Mouse (Mus musculus) bone marrow, adult 2 months (tissue): ENCODE data around the gene Rel. TPM values are rescaled to one million over a fixed set of nuclear protein-coding genes. Genes with fewer than 3 reads are reported as not detected.
"Not testable (repeated sequence)": the region's sequence is repeated elsewhere in the genome, so short reads cannot be mapped to it uniquely, and the experiment has no call there.

Source experiments
- H3K27ac ChIP-seq: fragments of 200-500 bp; 2 replicates; pipeline ENCODE4 v1.5.1; 2012; ENCODE audit warnings: low read depth, mild to moderate bottlenecking, control low read depth, inconsistent platforms, low read length; ENCODE audit not compliant: control insufficient read depth, poor library complexity, insufficient read depth
- H3K4me1 ChIP-seq: fragments of 200-500 bp; 2 replicates; pipeline ENCODE4 v1.6.1; 2011; ENCODE audit warnings: low read length; ENCODE audit not compliant: control insufficient read depth, insufficient read depth
- H3K4me3 ChIP-seq: fragments of 200-500 bp; replicated peaks from 2 replicates; pipeline ENCODE3; 2011; ENCODE audit warnings: mild to moderate bottlenecking, low read depth, low read length, control low read depth; ENCODE audit not compliant: control insufficient read depth
- CTCF ChIP-seq: fragments of 200-500 bp; IDR thresholded peaks from 2 replicates; pipeline ENCODE4 v1.5.1; 2011; ENCODE audit warnings: low read length, control low read depth; ENCODE audit not compliant: control insufficient read depth, insufficient read depth
- POLR2A ChIP-seq: fragments of 200-500 bp; IDR thresholded peaks from 2 replicates; pipeline ENCODE4 v1.6.1; 2011; ENCODE audit warnings: low read depth, mild to moderate bottlenecking, control low read depth, low read length, borderline replicate concordance; ENCODE audit not compliant: control insufficient read depth
- WGBS: fragments of 180-500 bp; shearing (Covaris S2); methylation state at CpG from one replicate; pipeline ENCODE4 v1.1.7; 2018; 5-methylcytosine and 5-hydroxymethylcytosine counted together
- polyA plus RNA-seq: library from polyadenylated mRNA; stranded (reverse); fragments of >200 nt; gene quantifications from 2 replicates; pipeline ENCODE4 v1.2.4, GENCODE M21; 2011; ENCODE audit warnings: low replicate concordance; ENCODE audit not compliant: missing spikeins, insufficient read depth, insufficient read length

Rel gene
- polyA plus RNA-seq, 1 experiment, result 4.1 TPM

DNA sequence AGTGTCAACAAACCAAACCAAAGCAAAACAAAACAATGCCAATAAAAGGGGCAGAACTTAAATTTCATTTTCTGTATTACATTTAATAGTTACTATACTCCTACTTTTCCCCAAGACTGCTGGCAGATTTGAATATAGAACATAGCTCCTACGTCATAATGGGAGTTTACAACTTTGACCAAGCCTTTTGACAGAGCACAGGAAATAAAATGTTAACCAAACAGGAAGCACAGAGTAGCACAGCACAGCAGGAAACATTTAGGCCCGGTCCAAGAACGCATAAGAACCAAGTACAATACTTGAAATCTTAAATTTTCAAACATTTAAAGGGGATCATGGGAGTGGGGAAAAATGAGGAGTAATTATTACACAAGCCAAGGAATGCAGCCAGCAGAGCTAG, 11.3 kb upstream of the Rel start:
- WGBS, result 18% methylated on average over 3 of the region's 3 CpGs
- Histone ChIP-seq H3K4me1 (no peaks in the 10 kb centered on the region; the same call in 1 of the 2 replicates), H3K27ac (no peak overlapping the region), H3K4me3 (no peak overlapping the region)
- no peak for TF ChIP-seq CTCF
- no peak for TF ChIP-seq POLR2A

DNA sequence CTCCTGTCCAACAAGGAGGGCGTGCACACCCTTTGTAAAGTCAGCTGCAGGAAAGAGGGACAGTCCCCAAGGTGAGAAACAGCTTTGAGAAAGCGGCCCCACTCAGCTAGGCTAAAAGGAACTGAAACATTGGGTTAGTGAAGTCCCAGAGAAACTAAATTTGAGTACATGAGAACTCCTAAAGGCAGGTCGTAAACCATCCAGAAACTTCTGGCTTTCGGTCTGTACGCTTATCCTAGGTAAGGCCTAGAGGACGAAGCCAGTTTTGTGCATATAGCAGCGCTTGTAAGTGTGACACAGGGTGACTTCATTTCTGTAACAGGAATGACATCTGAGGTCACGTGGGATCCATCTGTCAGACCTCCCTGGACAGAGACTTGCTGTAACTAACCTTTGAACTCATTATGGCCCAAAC, 8.0 kb upstream of the Rel start:
- TF ChIP-seq POLR2A, result no peak
- TF ChIP-seq CTCF, result no peak
- WGBS, result 77% methylated on average over 8 of the region's 8 CpGs
- H3K4me3 ChIP-seq, result no peak overlapping the region
- H3K27ac ChIP-seq, result no peak overlapping the region
- H3K4me1 ChIP-seq, result no peaks in the 10 kb centered on the region; the same call in 1 of the 2 replicates

DNA sequence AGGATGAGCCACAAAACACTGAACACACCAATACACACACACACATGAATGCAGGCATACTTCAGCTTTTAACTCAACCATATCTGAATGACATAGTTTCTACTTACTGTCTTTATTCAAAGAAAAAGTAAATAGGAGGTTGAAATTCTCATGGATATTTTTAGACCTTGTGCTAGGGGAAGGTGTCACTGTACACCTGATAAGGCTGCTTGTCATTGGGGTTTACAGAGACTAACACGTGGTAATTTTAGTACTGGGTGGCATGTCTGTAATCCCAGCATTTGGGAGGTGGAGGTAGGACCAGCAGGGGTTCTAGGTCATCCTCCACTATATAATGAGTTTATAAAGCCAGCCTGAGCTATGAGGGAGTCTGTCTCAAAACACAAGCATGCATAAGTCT, 1.7 kb upstream of the Rel start:
- WGBS, result 41% methylated on average over 1 of the region's 1 CpGs
- Histone ChIP-seq H3K4me3 (no peak overlapping the region), H3K27ac (no peak overlapping the region), H3K4me1 (no peaks in the 10 kb centered on the region; the same call in 1 of the 2 replicates)
- TF ChIP-seq POLR2A (no peak), CTCF (no peak)

DNA sequence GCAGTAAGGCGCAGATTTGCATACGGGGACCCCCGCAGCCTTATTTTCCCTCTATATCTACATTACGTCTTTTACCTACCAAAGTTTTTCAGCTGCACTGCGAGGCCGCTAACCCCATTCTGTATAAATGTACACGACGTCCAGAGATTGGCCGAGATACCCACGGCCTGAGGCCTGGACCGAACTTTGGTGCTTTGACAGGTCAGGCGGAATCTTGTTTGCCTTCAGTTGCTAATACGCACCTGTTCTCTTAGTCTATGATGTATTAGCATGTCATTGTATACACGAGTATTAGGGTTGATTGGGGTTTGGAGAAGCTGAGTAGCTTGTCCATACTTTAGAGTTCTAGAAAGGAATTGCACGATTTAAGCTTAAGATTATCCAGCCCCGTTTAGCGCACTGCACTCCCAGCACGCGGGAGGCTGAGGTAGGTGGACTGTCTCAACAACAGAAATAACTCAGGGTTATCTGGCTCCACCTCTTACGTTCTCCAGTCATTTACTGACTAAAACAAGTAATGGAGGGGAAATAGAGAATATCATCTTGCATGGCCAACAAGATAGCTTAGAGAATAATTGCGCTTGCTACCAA, 832 bp upstream of the Rel start:
- Histone ChIP-seq H3K27ac (peak overlapping the region; percentile 100), H3K4me1 (no peaks in the 10 kb centered on the region; the same call in 1 of the 2 replicates), H3K4me3 (peak overlapping the region; percentile 90)
- TF ChIP-seq CTCF (no peak), POLR2A (no peak)
- 8% methylated on average over 21 of the region's 21 CpGs for WGBS

DNA sequence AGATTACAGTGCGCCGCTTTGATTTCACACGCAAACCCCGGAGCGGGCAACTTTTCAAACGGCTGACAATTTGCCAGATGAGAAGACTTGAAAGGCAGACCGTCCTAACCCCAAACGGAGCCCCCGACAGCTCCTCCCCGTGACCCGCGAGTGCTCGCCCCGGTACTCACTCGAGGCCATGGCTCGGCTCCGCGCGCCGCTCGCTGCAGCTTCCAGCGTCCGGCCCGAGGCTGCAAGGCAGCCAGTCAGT, 335 bp downstream of the Rel start:
- peak overlapping the region; percentile 100 for H3K27ac ChIP-seq
- TF ChIP-seq CTCF (no peak), POLR2A (no peak)
- WGBS, result under 1% methylated on average over 24 of the region's 24 CpGs

DNA sequence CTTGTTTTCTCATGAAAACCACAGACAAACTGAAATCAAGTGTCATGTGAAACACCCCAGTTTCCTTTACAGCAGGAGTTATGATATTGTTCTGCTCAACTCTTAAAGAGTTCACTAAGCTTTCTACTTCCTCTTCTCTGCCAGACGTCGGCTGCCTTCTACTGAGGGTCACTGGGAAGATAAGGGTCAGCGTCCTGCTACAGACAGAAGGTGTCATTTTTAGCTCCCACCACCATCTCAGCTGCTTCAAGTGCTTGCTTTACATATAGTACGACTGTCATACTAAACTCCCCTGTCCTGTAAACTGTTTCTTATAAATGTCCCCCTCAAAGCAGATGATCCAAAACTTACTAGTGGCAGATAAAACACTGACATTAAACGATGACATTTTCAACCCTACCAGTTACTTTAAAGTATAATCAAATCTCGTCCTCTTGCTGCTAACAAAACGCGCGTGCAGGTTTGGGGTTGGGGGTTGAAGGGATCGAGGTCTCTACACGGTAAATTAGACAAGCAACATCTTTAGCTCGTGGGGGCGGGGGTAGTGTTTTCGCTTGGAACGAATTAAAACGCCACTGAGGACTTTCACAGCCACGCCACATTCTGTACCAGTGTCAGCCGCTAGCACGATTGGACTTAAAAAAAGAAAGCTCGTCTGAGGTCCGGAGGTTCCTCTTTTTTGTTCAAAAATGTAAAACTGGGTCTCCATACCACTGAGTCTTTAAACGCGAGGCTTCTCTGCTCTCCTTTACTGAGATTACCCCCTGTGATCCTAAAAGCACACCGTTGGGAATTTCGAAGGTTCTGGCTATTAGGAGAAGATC, 872 bp downstream of the Rel start:
- under 1% methylated on average over 25 of the region's 25 CpGs for WGBS
- H3K4me3 ChIP-seq, result peak overlapping the region; percentile 90
- TF ChIP-seq POLR2A, result no peak
- TF ChIP-seq CTCF, result no peak
- H3K27ac ChIP-seq, result peak overlapping the region; percentile 100
- H3K4me1 ChIP-seq, result no peaks in the 10 kb centered on the region; the same call in 1 of the 2 replicates

More for the DNA sequence above, 335 bp downstream of the Rel start:
- no peaks in the 10 kb centered on the region; the same call in 1 of the 2 replicates for H3K4me1 ChIP-seq
- H3K4me3 ChIP-seq, result peak overlapping the region; percentile 90

DNA sequence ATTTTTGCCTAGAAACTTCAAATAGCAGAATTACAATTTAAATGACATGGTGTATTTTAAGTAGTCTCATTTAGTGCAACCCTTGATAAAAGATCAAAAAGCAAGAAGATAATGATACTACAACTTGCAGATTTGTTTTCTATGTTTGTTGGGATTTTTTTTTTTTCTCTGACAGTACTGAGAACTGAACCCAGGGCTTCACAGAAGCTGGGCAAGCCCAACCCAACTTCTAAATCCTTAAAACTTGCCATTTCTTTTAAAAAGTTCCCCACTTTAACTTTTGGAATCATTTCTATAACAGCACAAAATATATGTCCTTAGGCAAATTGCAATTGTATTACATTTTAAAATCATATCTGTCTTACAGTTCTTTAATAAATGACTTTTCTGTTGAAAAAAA, 1.7 kb downstream of the Rel start:
- no peaks in the 10 kb centered on the region; the same call in 1 of the 2 replicates for H3K4me1 ChIP-seq
- TF ChIP-seq CTCF (no peak), POLR2A (no peak)
- H3K4me3 ChIP-seq, result no peak overlapping the region
- H3K27ac ChIP-seq, result no peak overlapping the region

DNA sequence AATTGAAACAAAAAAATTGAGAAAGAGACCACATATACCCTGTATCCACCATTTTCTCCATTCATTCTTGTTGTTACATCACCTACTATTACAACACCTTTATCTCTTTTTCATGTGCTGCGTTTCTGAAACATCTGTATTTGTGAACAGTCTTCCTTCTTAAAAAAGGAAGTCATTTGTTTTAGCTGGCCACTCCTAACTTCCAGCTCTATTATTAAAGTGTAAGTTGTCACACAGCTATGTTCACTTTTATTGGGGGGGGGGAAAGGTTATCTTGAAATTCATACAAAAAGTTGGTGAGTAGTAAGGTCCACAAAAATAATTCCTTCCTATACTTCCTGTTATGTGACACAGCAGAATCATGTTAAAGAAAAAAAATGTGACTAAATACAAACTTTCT, 2.8 kb downstream of the Rel start:
- H3K4me3 ChIP-seq, result no peak overlapping the region
- H3K27ac ChIP-seq, result no peak overlapping the region
- TF ChIP-seq POLR2A (no peak), CTCF (no peak)
- WGBS, result 0% methylated on average over 1 of the region's 1 CpGs
- H3K4me1 ChIP-seq, result no peaks in the 10 kb centered on the region; the same call in 1 of the 2 replicates

DNA sequence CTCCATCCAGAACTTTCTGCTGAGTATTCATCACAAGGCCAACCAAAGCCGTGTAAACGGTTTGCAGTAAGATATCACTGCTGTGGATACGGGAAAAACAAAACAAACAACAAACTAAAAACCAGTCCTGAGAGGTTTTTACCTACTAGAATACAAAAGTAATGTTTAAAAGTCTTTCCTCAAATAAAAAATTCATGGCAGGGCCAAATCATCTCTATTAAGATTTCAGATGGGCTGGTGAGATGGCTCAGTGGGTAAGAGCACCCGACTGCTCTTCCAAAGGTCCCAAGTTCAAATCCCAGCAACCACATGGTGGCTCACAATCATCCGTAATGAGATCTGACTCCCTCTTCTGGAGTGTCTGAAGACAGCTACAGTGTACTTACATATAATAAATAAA, 3.4 kb downstream of the Rel start:
- 81% methylated on average over 5 of the region's 5 CpGs for WGBS
- not testable (repeated sequence) for H3K4me3 ChIP-seq, H3K4me1 ChIP-seq, H3K27ac ChIP-seq
